Mouse (Mus musculus): ENCODE results near the gene Acat3. TPM values are rescaled to one million over a fixed set of nuclear protein-coding genes. Genes with fewer than 3 reads are reported as not detected.
A peak's percentile ranks its signal among the peaks of the same experiment; 100 is the strongest.
"Not testable (repeated sequence)": the region's sequence is repeated elsewhere in the genome, so short reads cannot be mapped to it uniquely, and the experiment has no call there.

Acat3 gene
- 1.3 and 1.4 TPM in 2 replicates for polyA plus RNA-seq (2016; fragmentation: Nextera tagmentation; extraction: Ambion mirVana)

DNA sequence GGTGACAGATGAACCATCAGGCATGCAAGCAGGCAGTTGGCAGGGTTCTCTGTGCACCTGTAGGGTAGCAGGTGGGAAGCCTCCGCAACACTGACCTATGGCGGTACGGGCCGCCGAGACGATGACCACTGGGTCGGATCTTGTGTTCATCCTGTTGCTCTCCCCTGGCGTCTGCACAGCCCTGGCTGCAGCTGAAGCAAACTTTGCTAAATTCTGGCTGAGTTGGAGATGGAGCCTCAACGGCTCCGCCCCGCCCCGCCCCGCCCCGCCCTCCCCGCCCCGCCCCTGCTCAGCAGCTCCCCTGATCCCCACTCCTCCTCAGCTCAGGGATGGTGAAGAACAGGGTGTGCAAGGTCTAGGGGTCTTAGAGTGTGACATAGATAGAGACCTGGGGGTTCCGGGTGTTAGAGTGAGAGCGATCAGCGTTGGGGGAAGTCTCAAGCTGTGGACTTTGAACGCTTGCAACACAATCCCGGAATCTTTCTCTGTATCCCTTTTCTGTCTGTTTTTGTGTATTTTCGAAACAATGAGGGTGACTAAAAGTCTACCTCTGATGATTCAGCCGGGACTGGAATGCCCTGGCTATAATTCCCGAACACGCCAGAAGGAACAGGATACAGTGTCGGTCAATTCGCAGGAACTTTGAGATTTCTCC, at the start of gene Acat3:
Gene Acat3, minus strand, starts transcription at position 450 of the 655 bp plus-strand sequence.
- no peaks in the 10 kb centered on the region for H3K27me3 ChIP-seq
- peak; percentile 34 for ATAC-seq (ENCODE audit: low FRiP score, low read depth)
- H3K9ac ChIP-seq (replicated peaks): 0 out of 2 replicates have a peak within 1 kb of the TSS, but pooled peaks have one; percentile 15
- peaks cover 14% of the 10 kb centered on the region for H3K4me1 ChIP-seq
- H3K4me3 ChIP-seq: peak within 1 kb of the TSS; percentile 24
- no peaks in the 10 kb centered on the region for H3K9me3 ChIP-seq
- peaks cover 30% of the 10 kb centered on the region for H3K36me3 ChIP-seq
- no peak within 1 kb of the TSS for H3K27ac ChIP-seq (replicated peaks)
- 16% methylated on average over 27 of the region's 27 CpGs for WGBS
- H3K4me2 ChIP-seq (replicated peaks): peak within 1 kb of the TSS; percentile 50

DNA sequence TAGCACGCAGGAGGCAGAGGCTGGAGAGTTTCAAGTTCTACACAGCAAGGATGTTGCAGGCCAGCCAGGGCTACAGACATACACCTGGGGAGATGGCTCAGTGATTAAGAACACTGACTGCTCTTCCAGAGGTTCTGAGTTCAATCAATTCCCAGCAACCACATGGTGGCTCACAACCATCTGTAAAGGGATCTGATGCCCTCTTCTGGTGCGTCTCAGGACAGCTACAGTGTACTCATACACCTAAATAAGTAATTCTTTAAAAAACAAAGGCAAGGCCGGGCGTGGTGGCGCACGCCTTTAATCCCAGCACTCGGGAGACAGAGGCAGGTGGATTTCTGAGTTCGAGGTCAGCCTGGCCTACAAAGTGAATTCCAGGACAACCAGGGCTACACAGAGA, 47.7 kb upstream of the Acat3 start:
- H3K4me3 ChIP-seq; H3K9ac ChIP-seq (replicated peaks); ATAC-seq (ENCODE audit: low FRiP score, low read depth); H3K27me3 ChIP-seq; H3K9me3 ChIP-seq; H3K4me1 ChIP-seq; H3K4me2 ChIP-seq (replicated peaks); H3K27ac ChIP-seq (replicated peaks): not testable (repeated sequence)
- WGBS: 93% methylated on average over 8 of the region's 8 CpGs
- peaks cover 27% of the 10 kb centered on the region for H3K36me3 ChIP-seq

DNA sequence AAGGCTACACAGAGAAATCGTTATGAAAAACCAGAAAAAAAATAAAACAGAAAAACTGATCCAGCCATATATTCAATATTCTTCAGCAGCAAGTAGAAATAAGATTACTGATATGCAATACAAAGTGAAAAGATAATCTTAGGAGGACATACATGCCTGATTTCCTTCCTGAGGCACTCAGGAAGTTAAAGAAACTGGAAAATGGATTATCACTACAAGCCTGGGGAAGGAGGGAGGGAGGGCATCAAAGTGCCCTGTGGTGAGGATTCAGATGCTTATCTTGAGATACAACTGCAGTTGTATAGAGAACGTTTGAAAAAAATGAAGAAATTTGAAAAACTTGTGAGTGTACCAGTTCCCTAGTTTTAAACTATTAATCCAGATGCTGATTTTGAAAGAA, 43.6 kb upstream of the Acat3 start:
- no peaks in the 10 kb centered on the region for H3K9me3 ChIP-seq
- WGBS: 88% methylated on average over 2 of the region's 2 CpGs
- ATAC-seq (ENCODE audit: low FRiP score, low read depth): no peak

DNA sequence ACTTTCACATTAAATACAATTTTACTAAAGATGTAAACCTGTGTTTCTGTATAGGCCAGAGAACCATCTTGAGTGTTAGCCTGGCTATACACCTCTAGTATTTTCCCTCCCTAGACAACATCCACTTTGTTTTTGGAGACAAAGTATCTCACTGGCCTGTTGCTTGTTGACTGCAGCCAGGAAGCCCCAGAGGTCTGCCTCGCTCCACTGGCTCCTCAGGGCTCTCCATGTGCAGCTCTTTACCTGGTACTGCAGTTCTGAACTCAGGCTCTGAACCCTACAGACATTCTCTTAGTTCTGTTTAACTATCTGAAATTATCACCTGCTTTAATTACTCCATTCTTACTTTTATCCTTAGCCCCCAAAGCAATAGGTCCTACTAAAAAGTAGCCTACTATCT, 38.1 kb upstream of the Acat3 start:
- Histone ChIP-seq H3K27me3 (no peaks in the 10 kb centered on the region), H3K36me3 (peaks cover 65% of the 10 kb centered on the region), H3K9ac (replicated peaks) (no peak overlapping the region), H3K4me1 (no peaks in the 10 kb centered on the region), H3K4me3 (no peak overlapping the region), H3K4me2 (replicated peaks) (no peak overlapping the region), H3K27ac (replicated peaks) (no peak overlapping the region), H3K9me3 (no peaks in the 10 kb centered on the region)
- WGBS: 96% methylated on average over 1 of the region's 1 CpGs
- no peak for ATAC-seq (ENCODE audit: low FRiP score, low read depth)

More for the DNA sequence above, 43.6 kb upstream of the Acat3 start:
- Histone ChIP-seq H3K36me3 (peaks cover 57% of the 10 kb centered on the region), H3K9ac (replicated peaks) (no peak overlapping the region), H3K4me1 (no peaks in the 10 kb centered on the region), H3K4me2 (replicated peaks) (no peak overlapping the region), H3K27me3 (no peaks in the 10 kb centered on the region), H3K4me3 (no peak overlapping the region), H3K27ac (replicated peaks) (no peak overlapping the region)

DNA sequence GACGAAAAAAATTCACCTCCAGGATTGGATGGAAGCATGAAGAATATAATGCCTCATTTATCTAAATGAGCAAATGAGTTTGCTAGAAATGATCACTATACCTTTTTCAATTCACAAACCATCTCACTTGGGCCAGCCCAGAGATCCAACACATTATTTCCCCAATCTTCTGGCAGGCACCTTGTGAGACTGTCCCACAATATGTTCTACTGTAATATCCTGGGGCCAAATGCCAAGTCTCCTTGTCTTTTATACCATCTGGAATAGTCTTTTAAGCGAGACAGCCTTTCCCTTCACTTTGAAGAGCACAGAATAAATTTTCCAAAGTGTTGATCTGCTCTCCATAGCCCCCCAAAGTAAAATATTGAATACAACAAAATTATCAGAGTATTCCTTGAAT, 33.5 kb upstream of the Acat3 start:
- Histone ChIP-seq H3K9me3 (no peaks in the 10 kb centered on the region), H3K4me3 (no peak overlapping the region), H3K27me3 (no peaks in the 10 kb centered on the region), H3K4me1 (no peaks in the 10 kb centered on the region), H3K4me2 (replicated peaks) (no peak overlapping the region), H3K9ac (replicated peaks) (no peak overlapping the region), H3K27ac (replicated peaks) (no peak overlapping the region), H3K36me3 (peaks cover 44% of the 10 kb centered on the region)
- no peak for ATAC-seq (ENCODE audit: low FRiP score, low read depth)
- 95% methylated on average over 2 of the region's 2 CpGs for WGBS

DNA sequence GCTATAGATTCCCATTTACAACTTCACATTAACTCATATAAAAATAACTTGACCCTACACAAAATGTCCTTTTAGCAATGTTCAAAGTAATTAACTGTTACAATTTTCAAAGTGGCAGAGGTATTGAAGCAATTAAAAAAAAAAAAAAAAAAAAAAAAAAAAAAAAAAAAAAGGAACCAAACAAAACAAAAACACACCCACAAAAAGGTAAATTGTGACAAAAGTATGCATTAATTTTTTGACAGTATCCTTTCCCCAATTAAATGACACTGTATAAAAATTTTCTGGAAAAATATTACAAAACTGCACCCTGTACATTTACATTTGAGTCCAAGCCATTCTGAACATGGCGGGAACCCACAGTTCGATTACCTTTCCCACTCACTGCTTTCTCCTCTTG, 26.8 kb upstream of the Acat3 start:
- Histone ChIP-seq H3K4me3 (no peak overlapping the region), H3K9ac (replicated peaks) (no peak overlapping the region), H3K9me3 (no peaks in the 10 kb centered on the region), H3K4me1 (no peaks in the 10 kb centered on the region), H3K27ac (replicated peaks) (no peak overlapping the region), H3K27me3 (no peaks in the 10 kb centered on the region), H3K36me3 (peaks cover 24% of the 10 kb centered on the region), H3K4me2 (replicated peaks) (no peak overlapping the region)
- ATAC-seq (ENCODE audit: low FRiP score, low read depth): no peak
- WGBS: 90% methylated on average over 2 of the region's 2 CpGs

DNA sequence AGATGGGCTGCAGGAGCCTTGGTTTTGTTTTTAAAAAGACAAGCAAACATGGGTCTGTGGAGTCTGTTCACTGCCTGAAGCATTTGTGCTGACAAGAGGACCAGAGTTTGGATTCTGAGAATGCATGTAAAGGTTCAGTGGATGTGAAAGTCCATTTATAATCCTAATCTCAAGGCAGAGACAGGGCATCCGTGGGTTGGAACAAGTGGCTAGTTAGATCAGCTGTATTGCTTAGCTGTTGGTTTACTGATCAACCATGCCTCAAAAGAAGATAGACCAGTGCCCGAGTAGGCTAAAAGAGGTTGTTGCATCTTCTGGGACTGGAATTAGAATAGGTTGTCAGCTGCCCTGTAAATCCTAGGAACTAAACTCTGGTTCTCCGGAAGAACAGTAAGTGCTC, 23.1 kb upstream of the Acat3 start:
- H3K27ac ChIP-seq (replicated peaks): no peak overlapping the region

DNA sequence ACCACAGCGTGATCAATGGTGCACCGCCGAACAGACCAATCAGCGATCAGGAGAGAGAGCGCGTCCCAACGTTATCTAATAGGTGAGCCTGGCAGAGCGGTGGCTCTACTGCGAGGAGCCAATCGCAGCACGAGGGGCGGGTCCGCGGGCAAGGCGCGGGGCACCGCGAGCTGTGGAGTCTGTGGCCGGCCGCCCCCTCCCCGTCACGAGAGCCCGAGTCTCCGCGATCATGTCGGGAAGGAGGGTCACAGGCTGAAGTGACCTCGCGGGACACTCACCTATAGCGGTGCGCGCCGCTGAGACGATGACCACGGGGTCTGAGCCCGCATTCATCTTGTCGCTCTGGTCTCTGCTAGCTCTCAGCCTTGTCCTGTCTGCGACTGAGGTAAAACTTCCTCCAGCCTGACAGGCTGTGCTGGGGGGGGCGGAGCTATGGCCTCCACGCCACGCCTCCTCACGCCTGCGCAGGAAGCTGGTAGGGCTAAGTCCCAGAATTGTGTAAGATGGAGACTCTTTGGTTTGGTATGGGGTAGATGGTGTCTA, 20.0 kb upstream of the Acat3 start, which contains the start of gene Acat2:
Gene Acat2, minus strand, starts transcription at position 417 of the 543 bp plus-strand sequence.
- Histone ChIP-seq H3K4me2 (replicated peaks) (peak within 1 kb of the TSS; percentile 60), H3K4me3 (peak within 1 kb of the TSS; percentile 68), H3K27me3 (no peaks in the 10 kb centered on the region), H3K9me3 (no peaks in the 10 kb centered on the region), H3K36me3 (peaks cover 25% of the 10 kb centered on the region), H3K4me1 (peaks cover 21% of the 10 kb centered on the region), H3K9ac (replicated peaks) (peak within 1 kb of the TSS; percentile 59), H3K27ac (replicated peaks) (peak within 1 kb of the TSS; percentile 90)
- WGBS: under 1% methylated on average over 38 of the region's 42 CpGs
- peak; percentile 99 for ATAC-seq (ENCODE audit: low FRiP score, low read depth)

More for the DNA sequence above, 23.1 kb upstream of the Acat3 start:
- Histone ChIP-seq H3K9me3 (no peaks in the 10 kb centered on the region), H3K27me3 (no peaks in the 10 kb centered on the region), H3K4me2 (replicated peaks) (no peak overlapping the region), H3K9ac (replicated peaks) (no peak overlapping the region), H3K36me3 (peaks cover 23% of the 10 kb centered on the region), H3K4me1 (peaks cover 10% of the 10 kb centered on the region), H3K4me3 (no peak overlapping the region)
- ATAC-seq (ENCODE audit: low FRiP score, low read depth): no peak
- 89% methylated on average over 3 of the region's 3 CpGs for WGBS

DNA sequence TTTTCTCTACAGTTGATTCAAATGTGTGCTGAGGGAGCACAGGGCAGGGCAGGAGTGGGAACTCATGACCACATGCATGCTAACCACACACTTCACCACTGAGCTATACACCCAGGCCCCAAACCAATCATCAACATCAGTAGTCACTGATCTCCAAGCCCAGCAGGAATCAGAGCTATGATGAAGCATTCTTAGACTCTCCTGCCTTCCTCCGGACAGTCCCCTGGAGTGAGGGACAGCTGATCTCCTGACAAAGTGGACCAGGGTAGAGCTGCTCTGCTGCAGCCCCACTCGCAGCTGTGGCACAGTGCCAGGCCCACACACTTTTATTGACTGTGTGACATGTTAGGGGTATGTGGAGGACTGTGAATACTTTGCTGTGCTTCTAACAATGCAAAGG, 19.0 kb upstream of the Acat3 start:
- peaks cover 21% of the 10 kb centered on the region for H3K4me1 ChIP-seq
- H3K36me3 ChIP-seq: peaks cover 25% of the 10 kb centered on the region
- not testable (repeated sequence) for H3K27me3 ChIP-seq; ATAC-seq (ENCODE audit: low FRiP score, low read depth); H3K27ac ChIP-seq (replicated peaks); H3K9me3 ChIP-seq
- H3K9ac ChIP-seq (replicated peaks): peak overlapping the region; percentile 47; the same call in 1 of the 2 replicates
- H3K4me3 ChIP-seq: peak overlapping the region; percentile 37
- WGBS: 36% methylated on average over 1 of the region's 2 CpGs
- H3K4me2 ChIP-seq (replicated peaks): peak overlapping the region; percentile 56

DNA sequence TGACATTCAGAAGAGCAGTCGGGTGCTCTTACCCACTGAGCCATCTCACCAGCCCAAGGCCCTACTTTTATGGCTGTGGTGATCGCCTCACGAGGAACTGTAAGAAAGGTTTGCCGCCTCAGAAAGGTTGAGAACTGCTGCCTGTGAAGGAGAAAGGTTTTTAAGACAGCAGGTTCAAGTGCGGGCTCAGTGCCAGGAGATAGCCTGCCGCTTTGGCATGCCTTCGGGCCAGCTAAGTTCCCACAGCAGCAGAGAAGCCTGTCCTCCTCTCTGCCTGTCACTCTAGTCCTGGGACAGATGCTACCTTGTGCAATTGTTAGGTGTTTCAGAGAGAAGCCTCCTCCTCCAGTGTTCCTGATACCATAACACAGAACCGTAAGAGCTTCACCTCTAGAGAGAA, 16.3 kb upstream of the Acat3 start:
- no peaks in the 10 kb centered on the region for H3K9me3 ChIP-seq
- WGBS: 95% methylated on average over 8 of the region's 8 CpGs
- no peak overlapping the region for H3K27ac ChIP-seq (replicated peaks)
- no peak overlapping the region for H3K9ac ChIP-seq (replicated peaks)
- no peaks in the 10 kb centered on the region for H3K27me3 ChIP-seq
- peaks cover 21% of the 10 kb centered on the region for H3K4me1 ChIP-seq
- no peak for ATAC-seq (ENCODE audit: low FRiP score, low read depth)
- no peak overlapping the region for H3K4me2 ChIP-seq (replicated peaks)
- H3K36me3 ChIP-seq: peaks cover 45% of the 10 kb centered on the region
- no peak overlapping the region for H3K4me3 ChIP-seq

DNA sequence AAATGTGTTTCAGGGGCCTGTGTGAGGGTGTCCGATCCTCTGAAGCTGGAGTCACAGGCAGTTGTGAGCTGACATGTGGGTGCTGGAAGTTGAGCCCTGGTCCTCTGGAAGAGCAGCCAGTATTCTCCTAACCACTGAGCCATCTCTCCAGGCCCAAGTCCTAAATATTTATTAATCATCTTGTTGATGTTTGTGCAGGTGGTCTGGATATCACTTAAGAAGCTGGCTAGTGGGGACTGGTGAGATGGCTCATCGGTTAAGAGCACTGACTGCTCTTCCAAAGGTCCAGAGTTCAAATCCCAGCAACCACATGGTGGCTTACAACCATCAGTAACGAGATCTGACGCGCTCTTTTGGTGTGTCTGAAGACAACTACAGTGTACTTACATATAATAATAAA, 9.3 kb upstream of the Acat3 start:
- no peaks in the 10 kb centered on the region for H3K4me1 ChIP-seq
- no peaks in the 10 kb centered on the region for H3K27me3 ChIP-seq
- H3K9ac ChIP-seq (replicated peaks): no peak overlapping the region
- no peak overlapping the region for H3K4me3 ChIP-seq
- no peak overlapping the region for H3K27ac ChIP-seq (replicated peaks)
- H3K4me2 ChIP-seq (replicated peaks): no peak overlapping the region
- no peak for ATAC-seq (ENCODE audit: low FRiP score, low read depth)
- H3K9me3 ChIP-seq: no peaks in the 10 kb centered on the region
- WGBS: 91% methylated on average over 5 of the region's 5 CpGs
- peaks cover 74% of the 10 kb centered on the region for H3K36me3 ChIP-seq

DNA sequence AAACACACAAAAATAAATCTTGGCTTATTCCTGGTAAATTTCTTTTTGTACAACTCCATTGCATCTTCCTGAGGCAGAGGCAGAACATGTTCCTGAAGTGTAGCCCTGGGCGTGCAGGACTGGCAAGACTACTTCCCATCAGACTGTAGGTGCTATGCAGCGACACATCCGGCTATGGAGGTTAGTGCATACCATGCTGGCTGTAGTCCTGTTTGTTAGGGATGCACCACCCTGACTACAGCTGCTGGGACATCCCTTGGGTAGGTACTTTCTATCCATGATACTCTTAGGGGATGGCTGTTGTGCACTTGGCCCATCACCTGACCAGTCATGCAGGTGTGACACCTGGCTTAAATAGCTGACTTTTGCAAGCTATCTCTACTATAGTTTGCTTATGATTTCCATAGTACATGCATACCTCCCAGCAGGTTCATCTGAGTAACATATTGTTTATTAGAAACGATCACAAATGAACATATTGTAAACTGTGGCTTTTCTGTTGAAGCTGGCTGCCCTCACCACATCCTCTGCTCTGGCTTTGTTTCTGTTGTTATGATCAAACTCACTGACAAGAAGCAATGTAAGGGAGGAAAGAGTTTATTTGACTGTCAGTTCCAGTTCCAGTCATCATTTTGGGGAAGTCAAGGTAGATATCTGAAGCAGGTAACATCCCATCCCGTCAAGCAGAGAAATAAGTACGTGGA, 2.2 kb upstream of the Acat3 start:
- no peak for ATAC-seq (ENCODE audit: low FRiP score, low read depth)
- no peak overlapping the region for H3K4me3 ChIP-seq
- H3K4me2 ChIP-seq (replicated peaks): no peak overlapping the region
- H3K9me3 ChIP-seq: no peaks in the 10 kb centered on the region
- WGBS: 95% methylated on average over 6 of the region's 6 CpGs
- H3K27ac ChIP-seq (replicated peaks): no peak overlapping the region
- H3K36me3 ChIP-seq: peaks cover 46% of the 10 kb centered on the region
- H3K27me3 ChIP-seq: no peaks in the 10 kb centered on the region
- H3K4me1 ChIP-seq: peaks cover 11% of the 10 kb centered on the region
- H3K9ac ChIP-seq (replicated peaks): no peak overlapping the region
